Mouse (Mus musculus): ENCODE results near the gene Adap1. TPM values are rescaled to one million over a fixed set of nuclear protein-coding genes. Genes with fewer than 3 reads are reported as not detected.

Adap1 gene
- polyA plus RNA-seq, 1 experiment from 2014 or later, result 0.46 TPM

GRCm38 (mm10) chr5:139286142-139286941 lies 39.1 kb downstream of the Adap1 start:
- Histone ChIP-seq H3K36me3 (no peaks in the 10 kb centered on the region), H3K4me1 (peaks cover 27% of the 10 kb centered on the region), H3K27me3 (ENCODE audit: low read depth, poor library complexity, severe bottlenecking) (no peaks in the 10 kb centered on the region), H3K4me3 (no peak overlapping the region), H3K27ac (no peak overlapping the region), H3K9me3 (replicated peaks) (no peaks in the 10 kb centered on the region)
- 76% methylated on average over 14 of the region's 14 CpGs for WGBS
- no peak for DNase-seq (ENCODE audit: low spot score)

- Histone ChIP-seq H3K27me3 (ENCODE audit: low read depth, poor library complexity, severe bottlenecking) (no peaks in the 10 kb centered on the region), H3K4me3 (no peak overlapping the region), H3K36me3 (no peaks in the 10 kb centered on the region), H3K9me3 (replicated peaks) (no peaks in the 10 kb centered on the region), H3K27ac (no peak overlapping the region), H3K4me1 (peaks cover 30% of the 10 kb centered on the region)
- DNase-seq (ENCODE audit: low spot score), result no peak
- WGBS, result 61% methylated on average over 8 of the region's 8 CpGs
Observed at GRCm38 (mm10) chr5:139285383-139286067, 39.9 kb downstream of the Adap1 start.

- no peak for DNase-seq (ENCODE audit: low spot score)
- 94% methylated on average over 14 of the region's 14 CpGs for whole genome bisulfite sequencing
- H3K27me3 ChIP-seq (ENCODE audit: low read depth, poor library complexity, severe bottlenecking), result no peaks in the 10 kb centered on the region
- H3K27ac ChIP-seq, result no peak overlapping the region
- peaks cover 27% of the 10 kb centered on the region for H3K4me1 ChIP-seq
- H3K9me3 ChIP-seq (replicated peaks), result no peaks in the 10 kb centered on the region
- H3K4me3 ChIP-seq, result no peak overlapping the region
- H3K36me3 ChIP-seq, result no peaks in the 10 kb centered on the region
Observed at GRCm38 (mm10) chr5:139283460-139284180, 41.8 kb downstream of the Adap1 start.

- 6% methylated on average over 15 of the region's 15 CpGs for WGBS
- Histone ChIP-seq H3K27me3 (ENCODE audit: low read depth, poor library complexity, severe bottlenecking) (no peaks in the 10 kb centered on the region), H3K4me1 (peaks cover 27% of the 10 kb centered on the region), H3K27ac (no peak overlapping the region), H3K4me3 (no peak overlapping the region), H3K36me3 (no peaks in the 10 kb centered on the region), H3K9me3 (replicated peaks) (no peaks in the 10 kb centered on the region)
- peak; percentile 87 for DNase-seq (ENCODE audit: low spot score)
Observed at GRCm38 (mm10) chr5:139282191-139282590, 43.2 kb downstream of the Adap1 start.

- WGBS, result 56% methylated on average over 10 of the region's 11 CpGs
- peaks cover 22% of the 10 kb centered on the region for H3K4me1 ChIP-seq
Observed at GRCm38 (mm10) chr5:139281373-139282112, 43.9 kb downstream of the Adap1 start.

GRCm38 (mm10) chr5:139277287-139277686 lies 48.1 kb downstream of the Adap1 start:
- Histone ChIP-seq H3K9me3 (replicated peaks) (no peaks in the 10 kb centered on the region), H3K27me3 (ENCODE audit: low read depth, poor library complexity, severe bottlenecking) (no peaks in the 10 kb centered on the region), H3K4me3 (no peak overlapping the region), H3K4me1 (peaks cover 24% of the 10 kb centered on the region), H3K27ac (no peak overlapping the region), H3K36me3 (no peaks in the 10 kb centered on the region)
- 87% methylated on average over 8 of the region's 8 CpGs for WGBS
- DNase-seq (ENCODE audit: low spot score), result no peak

More at GRCm38 (mm10) chr5:139281373-139282112, 43.9 kb downstream of the Adap1 start:
- Histone ChIP-seq H3K9me3 (replicated peaks) (no peaks in the 10 kb centered on the region), H3K27ac (0 out of 2 replicates have a peak overlapping the region, but pooled peaks have one; percentile 30), H3K36me3 (no peaks in the 10 kb centered on the region), H3K27me3 (ENCODE audit: low read depth, poor library complexity, severe bottlenecking) (no peaks in the 10 kb centered on the region), H3K4me3 (no peak overlapping the region)
- no peak for DNase-seq (ENCODE audit: low spot score)

- no peak overlapping the region for H3K4me3 ChIP-seq
- no peaks in the 10 kb centered on the region for H3K9me3 ChIP-seq (replicated peaks)
- 0 out of 2 replicates have a peak overlapping the region, but pooled peaks have one; percentile 19 for H3K27ac ChIP-seq
- WGBS, result 45% methylated on average over 8 of the region's 8 CpGs
- peaks cover 28% of the 10 kb centered on the region for H3K36me3 ChIP-seq
- H3K4me1 ChIP-seq, result peaks cover 20% of the 10 kb centered on the region
- no peak for DNase-seq (ENCODE audit: low spot score)
- H3K27me3 ChIP-seq (ENCODE audit: low read depth, poor library complexity, severe bottlenecking), result no peaks in the 10 kb centered on the region
Observed at GRCm38 (mm10) chr5:139271994-139272554, 53.3 kb downstream of the Adap1 start.

GRCm38 (mm10) chr5:139270806-139271521 lies 54.5 kb downstream of the Adap1 start:
- Histone ChIP-seq H3K36me3 (peaks cover 39% of the 10 kb centered on the region), H3K4me1 (peaks cover 20% of the 10 kb centered on the region), H3K27ac (no peak overlapping the region), H3K27me3 (ENCODE audit: low read depth, poor library complexity, severe bottlenecking) (no peaks in the 10 kb centered on the region), H3K9me3 (replicated peaks) (no peaks in the 10 kb centered on the region), H3K4me3 (no peak overlapping the region)
- WGBS, result 73% methylated on average over 16 of the region's 16 CpGs
- no peak for DNase-seq (ENCODE audit: low spot score)

GRCm38 (mm10) chr5:139267661-139268060 lies 57.8 kb downstream of the Adap1 start:
- no peaks in the 10 kb centered on the region for H3K9me3 ChIP-seq (replicated peaks)
- DNase-seq (ENCODE audit: low spot score), result no peak
- no peaks in the 10 kb centered on the region for H3K27me3 ChIP-seq (ENCODE audit: low read depth, poor library complexity, severe bottlenecking)
- H3K4me3 ChIP-seq, result no peak overlapping the region
- H3K36me3 ChIP-seq, result peaks cover 73% of the 10 kb centered on the region
- H3K4me1 ChIP-seq, result peaks cover 12% of the 10 kb centered on the region
- 90% methylated on average over 4 of the region's 4 CpGs for WGBS
- H3K27ac ChIP-seq, result no peak overlapping the region

- Histone ChIP-seq H3K27ac (no peak overlapping the region), H3K36me3 (peaks cover 97% of the 10 kb centered on the region), H3K4me1 (no peaks in the 10 kb centered on the region), H3K4me3 (no peak overlapping the region), H3K9me3 (replicated peaks) (no peaks in the 10 kb centered on the region), H3K27me3 (ENCODE audit: low read depth, poor library complexity, severe bottlenecking) (no peaks in the 10 kb centered on the region)
- no peak for DNase-seq (ENCODE audit: low spot score)
- 96% methylated on average over 4 of the region's 4 CpGs for WGBS
Observed at GRCm38 (mm10) chr5:139261403-139261802, 64.0 kb downstream of the Adap1 start.

- Histone ChIP-seq H3K36me3 (peaks cover 96% of the 10 kb centered on the region), H3K4me1 (peaks cover 6% of the 10 kb centered on the region; the same call in 1 of the 2 replicates), H3K27ac (no peak overlapping the region), H3K9me3 (replicated peaks) (no peaks in the 10 kb centered on the region), H3K27me3 (ENCODE audit: low read depth, poor library complexity, severe bottlenecking) (no peaks in the 10 kb centered on the region), H3K4me3 (no peak overlapping the region)
- 91% methylated on average over 5 of the region's 5 CpGs for WGBS
- DNase-seq (ENCODE audit: low spot score), result no peak
Observed at GRCm38 (mm10) chr5:139259853-139260252, 65.6 kb downstream of the Adap1 start.

Measured in limb, embryonic 10.5 days (tissue).